Mouse (Mus musculus): ENCODE data around the gene Thra. TPM values are rescaled to one million over a fixed set of nuclear protein-coding genes. Genes with fewer than 3 reads are reported as not detected.

Gene Thra
- 3.4 to 5.4 TPM (median 4.3 TPM) in 3 replicates for total RNA-seq (2017)

- ATAC-seq (replicated peaks; ENCODE audit: insufficient number of reproducible peaks, low FRiP score, low TSS enrichment, poor library complexity, severe bottlenecking), result no peak
Measured at GRCm38 (mm10) chr11:98740393-98741050, at the start of gene Thra. TSS of gene Thra (plus strand) at chr11:98740638.

- no peak for ATAC-seq (replicated peaks; ENCODE audit: insufficient number of reproducible peaks, low FRiP score, low TSS enrichment, poor library complexity, severe bottlenecking)
Measured at GRCm38 (mm10) chr11:98693201-98693600, 47.2 kb upstream of the Thra start.

- no peak for ATAC-seq (replicated peaks; ENCODE audit: insufficient number of reproducible peaks, low FRiP score, low TSS enrichment, poor library complexity, severe bottlenecking)
Measured at GRCm38 (mm10) chr11:98693746-98694145, 46.7 kb upstream of the Thra start.

- ATAC-seq (replicated peaks; ENCODE audit: insufficient number of reproducible peaks, low FRiP score, low TSS enrichment, poor library complexity, severe bottlenecking), result no peak
Measured at GRCm38 (mm10) chr11:98694301-98694700, 46.1 kb upstream of the Thra start.

GRCm38 (mm10) chr11:98695408-98695807 is 45.0 kb upstream of the Thra start:
- ATAC-seq (replicated peaks; ENCODE audit: insufficient number of reproducible peaks, low FRiP score, low TSS enrichment, poor library complexity, severe bottlenecking), result no peak

GRCm38 (mm10) chr11:98696454-98697216 is 43.8 kb upstream of the Thra start:
- no peak for ATAC-seq (replicated peaks; ENCODE audit: insufficient number of reproducible peaks, low FRiP score, low TSS enrichment, poor library complexity, severe bottlenecking)

GRCm38 (mm10) chr11:98697225-98697624 is 43.2 kb upstream of the Thra start:
- no peak for ATAC-seq (replicated peaks; ENCODE audit: insufficient number of reproducible peaks, low FRiP score, low TSS enrichment, poor library complexity, severe bottlenecking)

- no peak for ATAC-seq (replicated peaks; ENCODE audit: insufficient number of reproducible peaks, low FRiP score, low TSS enrichment, poor library complexity, severe bottlenecking)
Measured at GRCm38 (mm10) chr11:98698849-98699640, 41.4 kb upstream of the Thra start.

GRCm38 (mm10) chr11:98699911-98700310 is 40.5 kb upstream of the Thra start:
- ATAC-seq (replicated peaks; ENCODE audit: insufficient number of reproducible peaks, low FRiP score, low TSS enrichment, poor library complexity, severe bottlenecking), result peak; percentile 72

- ATAC-seq (replicated peaks; ENCODE audit: insufficient number of reproducible peaks, low FRiP score, low TSS enrichment, poor library complexity, severe bottlenecking), result no peak
Measured at GRCm38 (mm10) chr11:98701213-98701670, 39.2 kb upstream of the Thra start, which contains the start of gene Csf3. TSS of gene Csf3 (plus strand) at chr11:98701263.

- no peak for ATAC-seq (replicated peaks; ENCODE audit: insufficient number of reproducible peaks, low FRiP score, low TSS enrichment, poor library complexity, severe bottlenecking)
Measured at GRCm38 (mm10) chr11:98702323-98702722, 38.1 kb upstream of the Thra start.

- no peak for ATAC-seq (replicated peaks; ENCODE audit: insufficient number of reproducible peaks, low FRiP score, low TSS enrichment, poor library complexity, severe bottlenecking)
Measured at GRCm38 (mm10) chr11:98705021-98705420, 35.4 kb upstream of the Thra start.

GRCm38 (mm10) chr11:98707401-98708281 is 32.8 kb upstream of the Thra start:
- ATAC-seq (replicated peaks; ENCODE audit: insufficient number of reproducible peaks, low FRiP score, low TSS enrichment, poor library complexity, severe bottlenecking), result no peak

- ATAC-seq (replicated peaks; ENCODE audit: insufficient number of reproducible peaks, low FRiP score, low TSS enrichment, poor library complexity, severe bottlenecking), result peak; percentile 20; the same call in 1 of the 2 replicates
Measured at GRCm38 (mm10) chr11:98708282-98708956, 32.0 kb upstream of the Thra start.

- no peak for ATAC-seq (replicated peaks; ENCODE audit: insufficient number of reproducible peaks, low FRiP score, low TSS enrichment, poor library complexity, severe bottlenecking)
Measured at GRCm38 (mm10) chr11:98709001-98709741, 31.3 kb upstream of the Thra start.

GRCm38 (mm10) chr11:98710416-98711045 is 29.9 kb upstream of the Thra start:
- ATAC-seq (replicated peaks; ENCODE audit: insufficient number of reproducible peaks, low FRiP score, low TSS enrichment, poor library complexity, severe bottlenecking), result peak; percentile 88

- ATAC-seq (replicated peaks; ENCODE audit: insufficient number of reproducible peaks, low FRiP score, low TSS enrichment, poor library complexity, severe bottlenecking), result no peak
Measured at GRCm38 (mm10) chr11:98711046-98711434, 29.4 kb upstream of the Thra start.

Data from monocyte, adult 5-6 weeks (primary cell).